Mouse (Mus musculus): ENCODE results near the gene Trip13. TPM values are rescaled to one million over a fixed set of nuclear protein-coding genes. Genes with fewer than 3 reads are reported as not detected.

Trip13 gene
- polyA plus RNA-seq, 1 experiment from 2014 or later = 38.2 TPM

DNA sequence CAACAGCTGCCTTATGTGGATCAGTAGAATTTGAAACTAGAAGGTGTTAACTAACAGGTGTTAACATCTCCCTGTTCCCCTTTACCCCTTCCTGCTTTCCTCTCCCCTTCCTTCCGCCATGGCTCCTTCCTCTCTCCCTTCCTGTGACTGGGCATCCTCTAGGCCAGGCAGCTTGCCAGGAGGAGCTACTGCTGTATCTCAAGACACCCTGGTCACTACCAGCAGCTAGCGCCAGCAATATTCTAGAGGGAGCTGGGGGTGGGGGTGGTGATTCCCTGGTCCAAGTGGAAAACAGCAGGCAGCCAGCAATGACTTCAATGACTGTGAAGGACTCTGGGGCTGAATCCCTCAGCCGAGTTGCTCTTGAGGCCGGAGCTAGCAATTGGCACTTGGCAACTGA is 51.9 kb downstream of the Trip13 start:
- no peaks in the 10 kb centered on the region for H3K36me3 ChIP-seq
- no peaks in the 10 kb centered on the region for H3K27me3 ChIP-seq
- no peak overlapping the region for H3K4me3 ChIP-seq
- H3K4me2 ChIP-seq (replicated peaks) = no peak overlapping the region
- no peak for ATAC-seq (ENCODE audit: low FRiP score, low read depth)
- no peaks in the 10 kb centered on the region for H3K9me3 ChIP-seq
- 89% methylated on average over 4 of the region's 4 CpGs for WGBS
- no peak overlapping the region for H3K27ac ChIP-seq (replicated peaks)
- H3K9ac ChIP-seq (replicated peaks) = no peak overlapping the region
- no peaks in the 10 kb centered on the region for H3K4me1 ChIP-seq

DNA sequence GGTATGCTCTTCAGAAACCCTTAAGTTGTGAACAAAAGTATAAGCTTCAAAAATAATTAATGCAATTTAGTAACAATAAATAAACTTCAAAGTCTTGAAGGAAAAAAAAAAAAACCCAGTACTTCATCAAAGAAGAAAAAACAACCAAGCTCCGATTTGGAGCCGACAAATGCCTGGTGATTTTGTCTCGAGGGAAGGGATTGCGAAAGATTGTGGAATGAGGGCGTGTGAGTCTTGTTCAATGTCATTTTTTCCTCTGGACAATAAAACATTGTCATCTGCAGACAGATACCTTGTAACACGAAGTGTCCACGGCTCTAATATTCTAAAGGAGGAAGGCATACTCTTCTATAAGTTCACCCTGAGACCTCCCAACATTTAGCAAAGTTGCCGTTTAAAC is 56.2 kb downstream of the Trip13 start:
- no peak overlapping the region for H3K9ac ChIP-seq (replicated peaks)
- no peaks in the 10 kb centered on the region for H3K9me3 ChIP-seq
- H3K4me1 ChIP-seq = no peaks in the 10 kb centered on the region
- ATAC-seq (ENCODE audit: low FRiP score, low read depth) = no peak
- 77% methylated on average over 8 of the region's 8 CpGs for WGBS
- H3K27me3 ChIP-seq = no peaks in the 10 kb centered on the region
- no peaks in the 10 kb centered on the region for H3K36me3 ChIP-seq
- no peak overlapping the region for H3K27ac ChIP-seq (replicated peaks)
- no peak overlapping the region for H3K4me2 ChIP-seq (replicated peaks)
- no peak overlapping the region for H3K4me3 ChIP-seq

DNA sequence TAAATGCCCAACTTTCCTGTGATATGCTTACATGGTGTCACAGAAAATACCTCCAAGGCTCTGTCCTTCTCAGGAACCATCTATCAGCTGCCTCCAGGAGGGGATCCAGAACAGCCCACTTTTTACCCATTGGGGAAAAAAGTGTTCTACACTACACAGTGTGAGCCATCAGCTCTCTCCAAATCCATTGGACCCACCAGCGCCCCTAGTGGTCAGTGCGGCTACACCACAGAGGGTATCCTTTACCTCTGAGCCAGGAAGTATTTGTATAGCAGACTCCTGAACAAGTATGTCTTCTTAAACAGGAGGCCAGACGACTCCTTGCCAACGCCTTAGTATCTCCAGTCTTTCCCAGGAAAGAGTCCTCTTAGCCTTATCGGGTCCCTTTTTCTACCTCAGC is 57.8 kb downstream of the Trip13 start:
- H3K27ac ChIP-seq (replicated peaks) = no peak overlapping the region
- no peak overlapping the region for H3K9ac ChIP-seq (replicated peaks)
- no peak overlapping the region for H3K4me2 ChIP-seq (replicated peaks)
- H3K27me3 ChIP-seq = no peaks in the 10 kb centered on the region
- no peaks in the 10 kb centered on the region for H3K9me3 ChIP-seq
- H3K4me3 ChIP-seq = no peak overlapping the region
- no peaks in the 10 kb centered on the region for H3K36me3 ChIP-seq
- ATAC-seq (ENCODE audit: low FRiP score, low read depth) = no peak
- WGBS = 86% methylated on average over 5 of the region's 5 CpGs
- no peaks in the 10 kb centered on the region for H3K4me1 ChIP-seq

DNA sequence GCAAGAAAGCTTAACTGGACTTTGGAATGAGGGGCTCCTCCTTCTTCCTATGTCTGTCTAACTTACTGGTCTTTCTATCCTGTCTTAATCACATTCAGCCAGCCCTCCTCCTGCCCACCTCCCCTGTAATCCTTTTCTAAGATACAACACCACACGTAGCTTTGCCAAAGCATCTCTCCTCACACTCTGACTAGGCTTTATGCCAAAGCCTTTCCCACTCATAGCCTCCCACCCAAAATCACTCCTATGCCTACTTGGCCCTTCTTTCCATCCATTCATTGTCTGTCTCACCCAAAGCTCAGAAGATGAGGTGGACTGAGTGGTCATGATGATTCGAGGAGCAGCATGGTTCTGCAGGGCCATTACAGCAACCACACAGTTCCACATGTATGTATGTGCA is 65.4 kb downstream of the Trip13 start:
- ATAC-seq (ENCODE audit: low FRiP score, low read depth) = no peak
- WGBS = 60% methylated on average over 2 of the region's 2 CpGs
- Histone ChIP-seq H3K4me1 (no peaks in the 10 kb centered on the region), H3K27ac (replicated peaks) (no peak overlapping the region), H3K27me3 (no peaks in the 10 kb centered on the region), H3K4me3 (no peak overlapping the region), H3K9me3 (no peaks in the 10 kb centered on the region), H3K9ac (replicated peaks) (no peak overlapping the region), H3K36me3 (no peaks in the 10 kb centered on the region), H3K4me2 (replicated peaks) (no peak overlapping the region)

Small RNA genes within 50 kb of the gene (microRNA-seq; reads per million reads assigned to microRNA genes)
- not detected for gene Gm25197

Other genes with a start within 250 kb of the Trip13 start
- gene Slc6a19, start 232.9 kb downstream of the Trip13 start, polyA plus RNA-seq (2016; fragmentation: Nextera tagmentation; extraction: Ambion mirVana) = 0.15 TPM in 1 of 2 replicates, not detected in the other
- 38.7 and 39.0 TPM in 2 replicates for gene Slc12a7, start 204.7 kb downstream of the Trip13 start, polyA plus RNA-seq (2016; fragmentation: Nextera tagmentation; extraction: Ambion mirVana)
- 9.6 and 11.2 TPM in 2 replicates for gene Nkd2, start 90.2 kb downstream of the Trip13 start, polyA plus RNA-seq (2016; fragmentation: Nextera tagmentation; extraction: Ambion mirVana)
- 83.8 and 90.1 TPM in 2 replicates for gene Brd9, start within 50 bp of the Trip13 start, polyA plus RNA-seq (2016; fragmentation: Nextera tagmentation; extraction: Ambion mirVana)
- not detected in 2 replicates for gene Zdhhc11, start 26.1 kb upstream of the Trip13 start, polyA plus RNA-seq (2016; fragmentation: Nextera tagmentation; extraction: Ambion mirVana)
- gene Tppp, start 71.6 kb upstream of the Trip13 start, polyA plus RNA-seq (2016; fragmentation: Nextera tagmentation; extraction: Ambion mirVana) = 4.2 and 4.5 TPM in 2 replicates
- gene Cep72, start 124.5 kb upstream of the Trip13 start, polyA plus RNA-seq (2016; fragmentation: Nextera tagmentation; extraction: Ambion mirVana) = 16.9 and 18.6 TPM in 2 replicates
- gene Slc9a3, start 183.7 kb upstream of the Trip13 start, polyA plus RNA-seq (2016; fragmentation: Nextera tagmentation; extraction: Ambion mirVana) = 0.04 TPM in 2 replicates